Mouse (Mus musculus): ENCODE results near the gene Foxk1.

DNA sequence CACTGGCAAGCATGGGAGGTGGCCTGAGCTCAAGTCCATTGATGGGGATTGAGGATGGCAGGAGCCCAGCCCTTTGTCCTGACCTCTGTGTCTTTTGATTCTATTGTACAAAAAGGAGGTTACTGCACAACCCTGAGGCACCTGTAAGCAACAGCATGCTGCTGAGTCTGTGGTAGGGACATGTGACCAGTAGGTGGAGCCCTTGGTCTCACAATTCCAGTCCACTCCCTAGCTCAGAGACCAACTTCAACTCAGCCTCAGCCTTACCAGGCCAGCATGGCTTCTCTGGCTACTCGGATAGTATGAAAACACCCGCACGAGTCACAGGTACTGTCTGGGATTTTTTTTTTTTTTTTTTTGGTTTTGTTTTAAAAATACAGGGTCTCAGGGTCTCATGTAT, 101.1 kb downstream of the Foxk1 start:
- TF ChIP-seq BHLHE40 (IDR thresholded peaks at IDR 0.05; ENCODE audit: borderline replicate concordance, low read depth, low read length), result no peak
- no peak for TF ChIP-seq POLR2A (IDR thresholded peaks at IDR 0.05; ENCODE audit: control insufficient read depth in 1 of 2, insufficient read depth in 1 of 2, low read depth in 1 of 2, low read length in 2 of 2, poor library complexity in 1 of 2)
- no peak for TF ChIP-seq CHD2 (IDR thresholded peaks at IDR 0.05; ENCODE audit: low read length)
- no peak for TF ChIP-seq MEF2A (IDR thresholded peaks at IDR 0.05; ENCODE audit: extremely low read depth, insufficient replicate concordance, low read depth, low read length, poor library complexity, severe bottlenecking)
- 0 out of 2 replicates have a peak, but pooled peaks have one; percentile 37 for TF ChIP-seq MYC (IDR thresholded peaks at IDR 0.05; ENCODE audit: low read depth, low read length)
- no peak for TF ChIP-seq E2F4 (IDR thresholded peaks at IDR 0.05; ENCODE audit: borderline replicate concordance, low read depth, low read length)
- peak; percentile 68 for TF ChIP-seq USF1 (IDR thresholded peaks at IDR 0.05; ENCODE audit: low read depth, low read length)
- TF ChIP-seq NRF1 (IDR thresholded peaks at IDR 0.05; ENCODE audit: insufficient read depth, low read depth, low read length, poor library complexity, severe bottlenecking), result no peak
- TF ChIP-seq POLR2AphosphoS2 (IDR thresholded peaks at IDR 0.05; ENCODE audit: low read length), result no peak
- TF ChIP-seq TBP (IDR thresholded peaks at IDR 0.05; ENCODE audit: low read depth, low read length), result no peak
- peak; percentile 78 to 85 (median 80) for TF ChIP-seq CTCF (IDR thresholded peaks at IDR 0.05 in 2 of 3, conservative IDR thresholded peaks at IDR 0.05 in 1 of 3; ENCODE audit: control insufficient read depth in 1 of 3, insufficient read depth in 1 of 3, low read depth in 2 of 3, low read length in 3 of 3, poor library complexity in 1 of 3, severe bottlenecking in 1 of 3)
- no peak for TF ChIP-seq POLR2AphosphoS5 (IDR thresholded peaks at IDR 0.05; ENCODE audit: borderline replicate concordance, low read depth, low read length)
- TF ChIP-seq ELF1 (IDR thresholded peaks at IDR 0.05; ENCODE audit: low read depth, low read length), result no peak
- no peak for TF ChIP-seq JUND (IDR thresholded peaks at IDR 0.05; ENCODE audit: low read depth, low read length)

Measured in MEL (cell line).